Mouse (Mus musculus) adrenal gland, adult (tissue): ENCODE measurements at regions not wholly inside any gene's neighbourhood (a gene's known extent, or its start where the extent isn't known, plus 50 kb on each side); places are given as distances from the start of the nearest gene placed in this dataset.
"Not testable (repeated sequence)": the region's sequence is repeated elsewhere in the genome, so short reads cannot be mapped to it uniquely, and the experiment has no call there.

Experiments
- DNase-seq, 2 experiments: peaks; one replicate each; pipeline ENCODE4 v3.0.0; 2022 to 2023; ENCODE audit warnings: low spot score in 1 of 2; ENCODE audit not compliant: inconsistent age in 2 of 2

- no peak for DNase-seq
Measured at GRCm38 (mm10) chr6:6388835-6389440, 172.0 kb upstream of the Slc25a13 start.

GRCm38 (mm10) chr6:6387571-6387970 is 170.6 kb upstream of the Slc25a13 start:
- DNase-seq = no peak

DNA sequence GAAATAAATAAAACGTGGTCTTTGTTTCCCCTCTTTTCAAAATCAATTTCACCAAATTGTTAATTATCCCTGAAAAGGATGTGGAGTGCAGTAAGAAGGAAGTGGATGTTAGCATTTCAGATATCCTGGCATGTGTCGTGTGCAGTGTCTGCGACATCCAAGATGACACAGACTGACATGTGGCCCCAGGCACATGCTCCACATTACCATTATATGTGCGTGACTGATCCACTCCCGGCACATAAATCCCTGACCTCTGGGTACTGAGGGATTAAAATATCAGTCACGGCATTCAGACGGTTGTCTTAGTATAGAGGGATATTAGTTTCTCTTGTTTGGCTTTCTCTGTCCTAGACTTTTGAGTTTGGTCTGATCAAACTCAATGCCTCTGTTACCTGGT is 168.0 kb upstream of the Slc25a13 start:
- DNase-seq = no peak

DNA sequence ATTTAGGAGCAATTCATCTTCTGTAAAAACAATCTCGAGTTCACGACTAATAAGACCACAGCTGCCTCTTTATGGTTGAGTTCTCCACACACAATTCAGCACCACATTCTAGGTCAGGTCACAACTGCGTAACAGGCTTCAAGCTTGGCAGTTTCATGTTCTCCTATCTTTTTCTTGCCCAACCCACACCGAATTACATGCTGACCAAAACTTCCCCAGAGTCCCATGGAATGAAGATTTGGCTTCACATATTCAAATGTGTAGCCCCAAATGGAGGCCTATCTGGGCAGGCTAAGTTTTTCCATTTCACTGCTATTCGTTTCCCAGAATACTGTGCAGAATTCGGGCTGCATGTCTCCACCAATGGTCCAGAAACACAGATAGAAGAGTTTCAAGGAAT is 167.5 kb upstream of the Slc25a13 start:
- no peak for DNase-seq

GRCm38 (mm10) chr6:6372421-6372820 is 155.4 kb upstream of the Slc25a13 start:
- DNase-seq = no peak

DNA sequence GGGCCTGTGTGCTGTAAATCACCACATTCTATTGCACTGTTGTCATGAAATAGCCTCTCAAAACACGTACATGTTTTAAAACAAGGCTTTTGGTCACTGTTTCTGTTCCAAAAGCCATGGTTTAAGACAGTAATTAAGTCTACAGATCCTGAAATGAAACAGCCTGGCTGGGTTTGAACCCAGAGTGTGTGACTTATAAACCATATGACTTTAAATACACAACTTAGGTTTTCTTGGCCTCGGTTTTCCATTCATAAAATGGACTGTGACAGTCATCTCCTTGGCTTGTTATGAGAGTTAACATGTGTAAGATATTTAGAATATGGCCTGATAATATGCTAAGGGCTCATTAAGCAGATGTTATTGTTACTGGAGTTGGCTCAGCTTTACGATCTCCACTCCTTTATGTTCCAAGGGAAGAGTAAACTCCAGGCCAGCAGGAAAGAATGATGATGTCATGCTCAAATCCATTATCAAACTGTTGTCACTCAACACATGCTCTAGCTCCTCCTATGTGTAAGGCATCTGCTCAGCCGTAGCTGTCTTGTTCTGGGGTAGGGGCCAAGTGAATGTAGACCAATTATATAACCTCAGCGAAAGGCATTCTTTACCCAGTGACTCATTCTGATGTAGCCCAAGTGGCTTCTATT is 154.6 kb upstream of the Slc25a13 start:
- no peak for DNase-seq

DNA sequence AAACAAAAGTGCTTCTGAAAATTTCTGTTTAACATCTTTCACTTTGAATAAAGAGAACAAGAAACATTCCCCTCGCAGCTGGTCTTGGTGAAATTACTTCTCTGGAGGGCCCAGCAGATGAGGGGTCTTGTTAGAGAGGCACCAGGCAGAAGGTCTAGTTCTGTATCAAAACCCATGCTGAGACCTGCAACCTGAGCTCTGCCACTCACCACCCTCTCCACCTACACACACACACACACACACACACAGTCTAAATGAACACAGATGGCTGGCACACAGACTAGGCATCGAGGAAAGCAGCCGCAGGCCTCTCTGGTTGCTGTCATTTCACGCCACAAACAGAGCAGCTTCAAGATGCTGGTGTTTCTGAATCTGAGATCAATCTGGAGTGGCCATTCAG is 147.1 kb upstream of the Slc25a13 start:
- DNase-seq = no peak

- DNase-seq = no peak
Measured at GRCm38 (mm10) chr6:6362678-6363354, 145.8 kb upstream of the Slc25a13 start.

DNA sequence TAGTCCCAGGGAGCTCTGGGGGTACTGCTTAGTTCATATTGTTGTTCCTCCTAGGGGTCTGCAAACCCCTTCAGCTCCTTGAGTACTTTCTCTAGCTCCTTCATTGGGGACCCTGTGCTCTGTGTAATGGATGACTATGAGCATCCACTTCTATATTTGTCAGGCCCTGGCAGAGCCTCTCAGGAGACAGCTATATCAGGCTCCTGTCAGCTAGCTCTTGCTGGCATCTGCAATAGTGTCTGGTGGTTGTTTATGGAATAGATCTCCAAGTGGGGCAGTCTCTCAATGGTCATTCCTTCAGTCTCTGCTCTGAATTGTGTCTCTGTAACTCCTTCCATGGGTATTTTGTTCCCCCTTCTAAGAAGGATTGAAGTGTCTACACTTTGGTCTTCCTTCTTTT is 144.2 kb upstream of the Slc25a13 start:
- not testable (repeated sequence) for DNase-seq

DNA sequence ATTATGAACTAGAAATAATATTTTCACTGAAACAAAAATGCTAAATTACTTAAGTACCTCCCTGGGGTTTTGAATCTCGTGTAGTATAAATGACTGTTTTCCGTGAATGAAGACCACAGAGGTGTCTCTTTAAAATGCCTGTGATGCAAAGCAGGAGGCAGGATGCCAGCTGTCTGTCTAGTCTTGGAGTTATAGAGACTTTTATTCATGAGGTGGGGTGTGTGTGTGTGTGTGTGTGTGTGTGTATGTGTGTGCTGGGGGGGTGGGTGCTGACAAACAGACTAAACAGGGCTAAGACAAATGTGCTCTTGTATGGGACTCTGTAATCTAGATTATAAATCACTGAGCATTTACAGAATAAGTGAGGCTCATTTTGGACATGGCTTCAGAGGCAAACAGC is 140.5 kb upstream of the Slc25a13 start:
- DNase-seq = no peak

DNA sequence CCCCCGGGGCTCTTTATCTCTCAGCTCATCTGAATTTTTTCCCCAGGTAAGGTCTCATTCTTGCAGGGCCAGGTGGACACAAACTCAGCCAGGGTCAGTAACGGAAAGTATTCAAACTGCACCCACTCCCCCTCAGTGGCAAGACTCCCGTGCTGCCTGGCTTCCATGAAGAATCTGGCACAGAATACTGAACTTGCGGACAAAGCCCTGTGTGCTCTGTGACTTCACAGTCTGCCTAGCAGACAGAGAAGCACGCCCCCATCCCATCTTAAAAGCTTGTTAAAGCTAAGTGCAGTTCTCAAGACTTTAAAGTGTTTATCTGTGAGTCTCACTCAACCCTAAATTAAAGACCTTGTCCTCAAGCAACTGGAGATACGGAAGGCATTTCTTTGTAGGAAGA is 140.0 kb upstream of the Slc25a13 start:
- DNase-seq = no peak

DNA sequence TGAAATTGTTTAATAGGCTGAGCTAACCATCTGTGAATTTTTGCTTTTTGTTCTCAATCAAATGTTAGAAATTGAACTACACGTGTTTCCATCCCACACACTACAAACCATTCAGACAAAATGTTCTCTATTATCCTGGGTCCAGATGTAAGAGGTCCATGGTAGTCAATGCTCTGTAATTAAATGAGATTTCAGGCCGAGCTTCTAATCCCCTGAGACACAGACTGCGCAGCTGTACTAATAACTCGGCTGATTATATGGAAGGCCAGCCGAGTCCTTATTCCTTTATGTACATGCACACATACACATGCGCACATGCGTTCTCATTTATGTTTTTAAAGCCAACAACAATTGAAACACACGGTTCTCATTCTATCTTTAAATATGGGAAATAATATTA is 118.3 kb upstream of the Slc25a13 start:
- no peak for DNase-seq

DNA sequence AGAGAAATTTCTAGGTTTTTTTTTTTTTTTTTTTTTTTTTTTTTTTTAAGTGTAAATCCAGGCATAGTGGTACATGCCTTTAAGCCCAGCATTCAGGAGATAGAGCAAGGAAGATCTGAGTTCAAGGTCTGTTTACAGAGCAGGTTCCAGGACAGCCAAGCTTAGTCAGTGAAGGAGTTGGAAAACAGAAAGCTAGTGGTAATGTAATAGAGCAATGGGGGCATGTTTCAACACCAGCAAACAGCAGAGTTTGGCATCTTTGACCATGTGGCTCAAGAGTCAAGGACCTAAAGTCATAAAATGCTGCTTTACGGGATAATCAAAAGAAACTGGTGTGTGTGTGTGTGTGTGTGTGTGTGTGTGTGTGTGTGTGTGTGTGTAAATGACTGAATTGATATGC is 113.3 kb upstream of the Slc25a13 start:
- no peak for DNase-seq

DNA sequence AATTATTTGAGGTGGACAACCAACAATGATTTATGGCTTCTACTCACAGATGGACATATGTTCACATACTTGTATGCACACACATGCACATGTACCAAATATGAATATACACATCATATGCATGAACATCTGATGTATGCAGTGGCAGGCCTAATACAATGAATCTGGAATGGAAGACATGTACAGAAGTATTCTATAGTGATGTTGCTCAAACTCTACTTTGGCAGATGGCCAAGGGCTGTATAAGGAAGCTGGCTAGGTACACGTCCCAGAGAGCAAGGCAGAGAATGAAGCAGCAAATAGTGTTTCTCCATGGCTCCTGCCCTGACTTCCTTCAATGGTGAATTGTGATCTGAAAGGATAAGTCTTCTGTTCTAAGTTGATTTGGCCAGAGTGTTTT is 108.5 kb upstream of the Slc25a13 start:
- DNase-seq = no peak

DNA sequence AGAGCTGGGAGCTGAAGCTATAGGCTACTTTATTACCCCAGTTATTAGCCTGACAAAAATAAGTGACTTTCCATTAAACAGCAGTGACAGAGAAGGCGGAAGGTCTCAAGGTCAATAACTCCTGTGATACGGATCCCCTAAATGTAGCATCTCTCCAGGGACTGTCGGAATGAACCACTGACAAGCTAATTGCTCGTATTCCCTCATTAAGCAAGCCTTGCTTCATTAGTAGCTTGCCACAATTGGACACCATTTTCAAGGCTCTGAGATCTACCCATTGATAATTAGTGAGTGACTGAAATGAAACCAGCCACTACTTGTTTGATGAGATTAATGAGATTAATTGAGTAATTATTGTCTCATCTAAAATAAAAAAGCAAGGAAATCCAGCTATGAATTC is 99.8 kb upstream of the Slc25a13 start:
- no peak for DNase-seq

DNA sequence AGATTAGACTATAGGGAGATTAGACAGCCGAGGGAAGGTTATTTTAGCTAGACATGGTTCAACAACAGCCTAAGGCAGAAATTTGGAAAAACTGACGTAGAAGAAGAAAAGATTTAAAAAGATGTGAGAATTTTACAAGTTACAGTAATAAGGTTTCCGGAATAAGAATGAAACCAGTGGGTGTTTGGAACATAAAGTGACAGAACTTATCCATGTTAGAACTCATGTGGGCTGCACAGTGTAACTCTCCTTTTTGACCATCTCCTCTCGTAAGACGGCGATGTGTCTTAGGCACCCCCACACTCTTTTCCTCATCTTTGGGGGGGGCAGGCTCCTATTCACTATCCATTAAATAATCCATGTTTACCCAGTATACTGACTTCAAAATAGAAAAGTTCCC is 96.2 kb upstream of the Slc25a13 start:
- DNase-seq = no peak

GRCm38 (mm10) chr6:6310213-6310612 is 93.2 kb upstream of the Slc25a13 start:
- no peak for DNase-seq

DNA sequence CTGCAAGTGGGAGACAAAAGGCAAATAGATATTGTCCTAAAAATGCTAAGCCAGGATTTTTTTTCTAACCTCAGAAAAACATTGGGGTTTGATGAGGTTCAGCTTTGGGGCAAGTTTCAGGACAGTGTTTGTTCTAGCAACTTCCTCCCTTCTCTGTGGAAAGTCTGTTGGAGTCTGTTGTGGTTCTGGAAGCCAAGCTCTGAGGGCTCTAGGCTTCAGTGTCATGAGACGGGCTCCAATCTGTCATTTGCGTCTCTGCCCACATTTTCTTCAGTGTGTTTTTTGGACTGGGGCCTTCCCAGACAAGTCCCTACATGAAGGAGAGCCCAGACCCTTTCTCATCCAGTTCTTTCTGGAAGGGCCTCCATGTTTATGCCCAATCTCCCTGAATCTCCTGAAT is 90.6 kb upstream of the Slc25a13 start:
- no peak for DNase-seq

DNA sequence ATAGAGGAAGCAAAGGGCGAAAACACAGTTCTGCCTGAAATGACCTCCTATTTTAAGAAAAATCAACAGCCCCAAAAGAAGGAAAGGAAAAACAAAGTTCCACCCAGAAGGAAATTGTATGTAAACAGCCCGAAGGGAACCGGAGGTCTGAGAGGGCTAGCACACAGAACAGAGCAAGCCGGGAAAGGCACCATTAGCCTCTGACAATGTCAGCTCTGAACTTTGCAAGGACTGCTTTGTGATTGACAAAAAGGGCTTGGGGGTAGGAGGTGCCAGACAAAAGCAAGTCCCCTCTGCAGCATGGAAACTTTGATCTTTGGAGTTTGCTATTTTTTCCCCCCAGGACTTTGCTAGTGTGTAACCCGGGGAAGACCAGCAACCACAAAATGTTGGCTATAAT is 86.8 kb upstream of the Slc25a13 start:
- DNase-seq = no peak

GRCm38 (mm10) chr6:6301001-6301510 is 84.1 kb upstream of the Slc25a13 start:
- DNase-seq = no peak

GRCm38 (mm10) chr6:6298867-6299852 is 82.2 kb upstream of the Slc25a13 start:
- peak; percentile 7 to 67 for DNase-seq
